Mouse (Mus musculus) spleen, adult 2 months (tissue): ENCODE results near the gene Ezh1.

Source experiments
- CTCF ChIP-seq: fragments of 200-500 bp; IDR thresholded peaks from 2 replicates; pipeline ENCODE4 v1.5.1; 2011; ENCODE audit warnings: mild to moderate bottlenecking, inconsistent platforms; ENCODE audit not compliant: insufficient read depth, insufficient read length, insufficient replicate concordance; ENCODE audit errors: extremely low read depth
- POLR2A ChIP-seq: fragments of 200-500 bp; IDR thresholded peaks from 2 replicates; pipeline ENCODE4 v1.6.1; 2011; ENCODE audit warnings: low read depth, low read length, inconsistent platforms

DNA sequence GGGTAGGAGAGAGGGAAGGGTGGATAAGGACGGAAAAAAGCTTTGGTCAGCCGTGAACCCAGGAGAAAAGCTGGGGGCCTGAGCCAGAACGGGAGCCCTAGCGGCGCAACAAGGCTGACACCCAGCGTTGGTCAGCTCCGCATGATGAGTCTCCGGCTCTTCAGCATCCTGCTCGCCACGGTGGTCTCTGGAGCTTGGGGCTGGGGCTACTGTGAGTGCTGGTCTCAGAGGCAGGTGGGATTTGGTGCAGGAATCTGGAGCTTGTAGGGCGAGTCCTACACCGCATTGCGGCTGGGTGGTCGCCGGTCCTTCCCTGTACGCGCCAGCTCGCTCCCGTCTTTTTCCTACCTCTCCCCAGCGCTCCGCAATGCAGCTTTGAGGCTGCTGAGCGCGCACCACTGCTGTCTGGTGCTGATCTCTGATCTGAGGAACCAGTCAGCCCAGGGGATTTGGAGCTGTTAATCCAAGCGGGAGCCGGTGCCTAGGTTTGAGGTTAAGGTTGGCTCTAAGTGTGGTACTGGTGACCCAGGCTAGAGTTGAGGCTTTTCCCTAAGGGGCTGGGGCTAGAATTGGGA is 50.1 kb downstream of the Ezh1 start:
- no peak for TF ChIP-seq CTCF
- TF ChIP-seq POLR2A = no peak
